Mouse (Mus musculus): ENCODE data around the gene Tuba4a. TPM values are rescaled to one million over a fixed set of nuclear protein-coding genes. Genes with fewer than 3 reads are reported as not detected.

Gene Tuba4a
- polyA plus RNA-seq, 1 experiment from 2014 or later: 10.7 TPM

- Histone ChIP-seq H3K27ac (no peak overlapping the region), H3K4me3 (no peak overlapping the region), H3K9me3 (replicated peaks) (no peaks in the 10 kb centered on the region), H3K4me1 (peaks cover 6% of the 10 kb centered on the region; the same call in 1 of the 2 replicates), H3K27me3 (ENCODE audit: low read depth, poor library complexity, severe bottlenecking) (no peaks in the 10 kb centered on the region), H3K36me3 (no peaks in the 10 kb centered on the region)
- DNase-seq (ENCODE audit: low spot score): no peak
- WGBS: 76% methylated on average over 7 of the region's 7 CpGs
Measured at GRCm38 (mm10) chr1:75230335-75230994, 10.8 kb upstream of the Tuba4a start.

GRCm38 (mm10) chr1:75229158-75229557 lies 9.5 kb upstream of the Tuba4a start:
- DNase-seq (ENCODE audit: low spot score): no peak
- no peaks in the 10 kb centered on the region for H3K4me1 ChIP-seq
- H3K27me3 ChIP-seq (ENCODE audit: low read depth, poor library complexity, severe bottlenecking): no peaks in the 10 kb centered on the region
- H3K9me3 ChIP-seq (replicated peaks): no peaks in the 10 kb centered on the region
- no peak overlapping the region for H3K27ac ChIP-seq
- 77% methylated on average over 4 of the region's 4 CpGs for WGBS
- no peak overlapping the region for H3K4me3 ChIP-seq
- no peaks in the 10 kb centered on the region for H3K36me3 ChIP-seq

- Histone ChIP-seq H3K4me3 (no peak overlapping the region), H3K9me3 (replicated peaks) (no peaks in the 10 kb centered on the region), H3K4me1 (no peaks in the 10 kb centered on the region), H3K27ac (no peak overlapping the region), H3K36me3 (no peaks in the 10 kb centered on the region), H3K27me3 (ENCODE audit: low read depth, poor library complexity, severe bottlenecking) (peaks cover 10% of the 10 kb centered on the region; the same call in 1 of the 2 replicates)
- no peak for DNase-seq (ENCODE audit: low spot score)
- 80% methylated on average over 1 of the region's 1 CpGs for WGBS
Measured at GRCm38 (mm10) chr1:75227653-75228052, 8.0 kb upstream of the Tuba4a start.

GRCm38 (mm10) chr1:75226138-75226537 lies 6.5 kb upstream of the Tuba4a start:
- H3K4me1 ChIP-seq: no peaks in the 10 kb centered on the region
- peaks cover 25% of the 10 kb centered on the region for H3K27me3 ChIP-seq (ENCODE audit: low read depth, poor library complexity, severe bottlenecking)
- DNase-seq (ENCODE audit: low spot score): no peak
- H3K27ac ChIP-seq: no peak overlapping the region
- H3K36me3 ChIP-seq: no peaks in the 10 kb centered on the region
- H3K4me3 ChIP-seq: no peak overlapping the region
- WGBS: 66% methylated on average over 2 of the region's 2 CpGs
- H3K9me3 ChIP-seq (replicated peaks): no peaks in the 10 kb centered on the region

GRCm38 (mm10) chr1:75225473-75225872 lies 5.8 kb upstream of the Tuba4a start:
- H3K27ac ChIP-seq: no peak overlapping the region
- no peaks in the 10 kb centered on the region for H3K4me1 ChIP-seq
- H3K4me3 ChIP-seq: no peak overlapping the region
- DNase-seq (ENCODE audit: low spot score): no peak
- no peaks in the 10 kb centered on the region for H3K9me3 ChIP-seq (replicated peaks)
- no peaks in the 10 kb centered on the region for H3K36me3 ChIP-seq
- 87% methylated on average over 3 of the region's 3 CpGs for WGBS
- H3K27me3 ChIP-seq (ENCODE audit: low read depth, poor library complexity, severe bottlenecking): peaks cover 32% of the 10 kb centered on the region

- H3K27me3 ChIP-seq (ENCODE audit: low read depth, poor library complexity, severe bottlenecking): peaks cover 51% of the 10 kb centered on the region
- 68% methylated on average over 6 of the region's 6 CpGs for WGBS
Measured at GRCm38 (mm10) chr1:75223532-75223931, 3.9 kb upstream of the Tuba4a start.

GRCm38 (mm10) chr1:75222926-75223325 lies 3.3 kb upstream of the Tuba4a start:
- 83% methylated on average over 6 of the region's 6 CpGs for WGBS
- DNase-seq (ENCODE audit: low spot score): no peak
- H3K9me3 ChIP-seq (replicated peaks): no peaks in the 10 kb centered on the region
- H3K36me3 ChIP-seq: no peaks in the 10 kb centered on the region
- no peak overlapping the region for H3K4me3 ChIP-seq
- H3K27me3 ChIP-seq (ENCODE audit: low read depth, poor library complexity, severe bottlenecking): peaks cover 57% of the 10 kb centered on the region
- peaks cover 20% of the 10 kb centered on the region for H3K4me1 ChIP-seq
- H3K27ac ChIP-seq: no peak overlapping the region

More at GRCm38 (mm10) chr1:75223532-75223931, 3.9 kb upstream of the Tuba4a start:
- no peak for DNase-seq (ENCODE audit: low spot score)
- no peak overlapping the region for H3K27ac ChIP-seq
- H3K36me3 ChIP-seq: no peaks in the 10 kb centered on the region
- no peak overlapping the region for H3K4me3 ChIP-seq
- no peaks in the 10 kb centered on the region for H3K9me3 ChIP-seq (replicated peaks)
- peaks cover 14% of the 10 kb centered on the region for H3K4me1 ChIP-seq

- Histone ChIP-seq H3K4me3 (no peak overlapping the region), H3K36me3 (no peaks in the 10 kb centered on the region), H3K27ac (no peak overlapping the region), H3K9me3 (replicated peaks) (no peaks in the 10 kb centered on the region), H3K27me3 (ENCODE audit: low read depth, poor library complexity, severe bottlenecking) (peaks cover 71% of the 10 kb centered on the region), H3K4me1 (peaks cover 22% of the 10 kb centered on the region)
- no peak for DNase-seq (ENCODE audit: low spot score)
- 78% methylated on average over 3 of the region's 3 CpGs for WGBS
Measured at GRCm38 (mm10) chr1:75221538-75221937, 1.9 kb upstream of the Tuba4a start.

- WGBS: 0% methylated on average over 24 of the region's 24 CpGs
- Histone ChIP-seq H3K27ac (no peak overlapping the region), H3K9me3 (replicated peaks) (no peaks in the 10 kb centered on the region), H3K36me3 (peaks cover 19% of the 10 kb centered on the region), H3K4me1 (peaks cover 22% of the 10 kb centered on the region), H3K4me3 (peak overlapping the region; percentile 60), H3K27me3 (ENCODE audit: low read depth, poor library complexity, severe bottlenecking) (peaks cover 82% of the 10 kb centered on the region)
- DNase-seq (ENCODE audit: low spot score): peak; percentile 79
Measured at GRCm38 (mm10) chr1:75219078-75219477, 587 bp downstream of the Tuba4a start.

- peak; percentile 59 for DNase-seq (ENCODE audit: low spot score)
- no peaks in the 10 kb centered on the region for H3K9me3 ChIP-seq (replicated peaks)
- H3K27me3 ChIP-seq (ENCODE audit: low read depth, poor library complexity, severe bottlenecking): peaks cover 78% of the 10 kb centered on the region
- peaks cover 22% of the 10 kb centered on the region for H3K4me1 ChIP-seq
- H3K36me3 ChIP-seq: peaks cover 26% of the 10 kb centered on the region
- WGBS: 1% methylated on average over 38 of the region's 38 CpGs
- peak overlapping the region; percentile 40; the same call in 1 of the 2 replicates for H3K27ac ChIP-seq
- H3K4me3 ChIP-seq: peak overlapping the region; percentile 60
Measured at GRCm38 (mm10) chr1:75218227-75219001, 1.3 kb downstream of the Tuba4a start.

- peak overlapping the region; percentile 60 for H3K4me3 ChIP-seq
- peaks cover 74% of the 10 kb centered on the region for H3K27me3 ChIP-seq (ENCODE audit: low read depth, poor library complexity, severe bottlenecking)
- WGBS: 2% methylated on average over 6 of the region's 6 CpGs
- no peak overlapping the region for H3K27ac ChIP-seq
- no peaks in the 10 kb centered on the region for H3K9me3 ChIP-seq (replicated peaks)
- H3K4me1 ChIP-seq: peaks cover 27% of the 10 kb centered on the region
- peaks cover 31% of the 10 kb centered on the region for H3K36me3 ChIP-seq
- DNase-seq (ENCODE audit: low spot score): no peak
Measured at GRCm38 (mm10) chr1:75217893-75218226, 1.8 kb downstream of the Tuba4a start.

GRCm38 (mm10) chr1:75216797-75217585 lies 2.7 kb downstream of the Tuba4a start:
- Histone ChIP-seq H3K27me3 (ENCODE audit: low read depth, poor library complexity, severe bottlenecking) (peaks cover 65% of the 10 kb centered on the region), H3K4me3 (no peak overlapping the region), H3K9me3 (replicated peaks) (no peaks in the 10 kb centered on the region), H3K4me1 (peaks cover 35% of the 10 kb centered on the region), H3K36me3 (peaks cover 40% of the 10 kb centered on the region), H3K27ac (no peak overlapping the region)
- 76% methylated on average over 13 of the region's 13 CpGs for WGBS
- no peak for DNase-seq (ENCODE audit: low spot score)

- peaks cover 44% of the 10 kb centered on the region for H3K36me3 ChIP-seq
- H3K4me3 ChIP-seq: no peak overlapping the region
- peaks cover 47% of the 10 kb centered on the region for H3K4me1 ChIP-seq
- H3K9me3 ChIP-seq (replicated peaks): no peaks in the 10 kb centered on the region
- DNase-seq (ENCODE audit: low spot score): no peak
- no peak overlapping the region for H3K27ac ChIP-seq
- 93% methylated on average over 9 of the region's 9 CpGs for WGBS
- peaks cover 53% of the 10 kb centered on the region for H3K27me3 ChIP-seq (ENCODE audit: low read depth, poor library complexity, severe bottlenecking)
Measured at GRCm38 (mm10) chr1:75215785-75216184, 3.9 kb downstream of the Tuba4a start.

Measured in limb, embryonic 10.5 days (tissue).